Mouse (Mus musculus) megakaryocyte, embryonic 14.5 days (primary cell): Measurements from ENCODE around the gene Pak4.

Source experiments
- FLI1 ChIP-seq: IDR thresholded peaks from 2 replicates; pipeline ENCODE4 v1.6.1; 2012; ENCODE audit warnings: low read length, inconsistent platforms, mixed read lengths
- GATA1 ChIP-seq: IDR thresholded peaks from 3 replicates; pipeline ENCODE4 v1.6.1; 2012; ENCODE audit warnings: mixed read lengths, low read length, inconsistent platforms, borderline replicate concordance

- TF ChIP-seq GATA1 (no peak), FLI1 (no peak)
Measured at GRCm38 (mm10) chr7:28567539-28567938, 30.4 kb downstream of the Pak4 start.
